Mouse (Mus musculus): Measurements from ENCODE around the gene BC037034. TPM values are rescaled to one million over a fixed set of nuclear protein-coding genes. Genes with fewer than 3 reads are reported as not detected.
"Not testable (repeated sequence)": the region's sequence is repeated elsewhere in the genome, so short reads cannot be mapped to it uniquely, and the experiment has no call there.

The BC037034 gene
- total and polyA plus RNA-seq, 3 experiments, result 3.7 to 15.2 (median 4.0) TPM

GRCm38 (mm10) chr5:138222111-138222510 lies 41.7 kb downstream of the BC037034 start:
- H3K27ac ChIP-seq, result no peak overlapping the region
- H3K9ac ChIP-seq (ENCODE audit: low read depth, low read length), result no peak overlapping the region
- no peaks in the 10 kb centered on the region for H3K36me3 ChIP-seq (ENCODE audit: control insufficient read depth, insufficient read depth, low read length)
- H3K4me1 ChIP-seq (ENCODE audit: control insufficient read depth, insufficient read depth, low read length), result no peaks in the 10 kb centered on the region
- H3K27me3 ChIP-seq (ENCODE audit: control insufficient read depth, insufficient read depth, low read length), result no peaks in the 10 kb centered on the region
- TF ChIP-seq EP300 (IDR thresholded peaks at IDR 0.05; ENCODE audit: insufficient read depth, low read depth, low read length), result no peak
- no peak; the same call in none of the 2 replicates for TF ChIP-seq CTCF (IDR thresholded peaks at IDR 0.05)
- TF ChIP-seq POLR2A (IDR thresholded peaks at IDR 0.05; ENCODE audit: insufficient read depth, low read depth, low read length), result no peak
- no peaks in the 10 kb centered on the region for H3K79me2 ChIP-seq (replicated peaks; ENCODE audit: control insufficient read depth, insufficient read depth, low read length)
- DNase-seq, result peak; percentile 80 to 86
- WGBS, result 23% methylated on average over 4 of the region's 4 CpGs
- H3K4me3 ChIP-seq, result no peak overlapping the region
- intact Hi-C loops (cut with DNase I), result loop anchor here (5.0 kb wide), 1 partner anchor 250 kb away; no protein-coding TSS in a partner anchor

DNA sequence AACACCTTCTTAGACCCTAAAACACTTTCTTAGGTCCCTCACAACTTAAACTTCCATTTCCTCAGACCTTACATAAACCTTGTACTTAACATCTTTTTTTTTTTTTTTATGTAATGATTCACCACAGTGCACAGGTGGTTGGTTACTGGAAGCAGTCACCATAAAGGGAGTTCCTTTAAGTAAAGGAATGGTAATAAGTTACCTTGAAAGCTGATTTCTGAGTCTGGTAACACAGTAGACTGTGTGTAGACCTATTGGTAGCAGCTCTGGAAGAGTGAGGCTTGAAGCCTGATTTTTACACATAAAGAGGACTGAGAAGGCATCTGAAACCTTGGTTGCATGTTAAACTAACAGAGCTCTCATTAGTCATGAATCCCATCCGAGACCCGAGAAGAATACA lies 44.0 kb downstream of the BC037034 start:
- no peak for TF ChIP-seq CTCF (IDR thresholded peaks at IDR 0.05)
- TF ChIP-seq POLR2A (IDR thresholded peaks at IDR 0.05; ENCODE audit: insufficient read depth, low read depth, low read length), result no peak
- TF ChIP-seq EP300 (IDR thresholded peaks at IDR 0.05; ENCODE audit: insufficient read depth, low read depth, low read length), result no peak
- H3K27ac ChIP-seq, result no peak overlapping the region
- H3K4me3 ChIP-seq, result no peak overlapping the region
- H3K9ac ChIP-seq (ENCODE audit: low read depth, low read length), result no peak overlapping the region
- H3K4me1 ChIP-seq (ENCODE audit: control insufficient read depth, insufficient read depth, low read length), result no peaks in the 10 kb centered on the region
- no peaks in the 10 kb centered on the region for H3K79me2 ChIP-seq (replicated peaks; ENCODE audit: control insufficient read depth, insufficient read depth, low read length)
- 40% methylated on average over 2 of the region's 2 CpGs for WGBS
- no peak for DNase-seq
- no peaks in the 10 kb centered on the region for H3K27me3 ChIP-seq (ENCODE audit: control insufficient read depth, insufficient read depth, low read length)
- no peaks in the 10 kb centered on the region for H3K36me3 ChIP-seq (ENCODE audit: control insufficient read depth, insufficient read depth, low read length)
- intact Hi-C loops (cut with DNase I), result loop anchor here (5.0 kb wide), 1 partner anchor 252 kb away; no protein-coding TSS in a partner anchor

GRCm38 (mm10) chr5:138216632-138217031 lies 47.2 kb downstream of the BC037034 start:
- H3K79me2 ChIP-seq (replicated peaks; ENCODE audit: control insufficient read depth, insufficient read depth, low read length); H3K27me3 ChIP-seq (ENCODE audit: control insufficient read depth, insufficient read depth, low read length); H3K36me3 ChIP-seq (ENCODE audit: control insufficient read depth, insufficient read depth, low read length); H3K9ac ChIP-seq (ENCODE audit: low read depth, low read length); DNase-seq; intact Hi-C loops (cut with DNase I); H3K27ac ChIP-seq; H3K4me1 ChIP-seq (ENCODE audit: control insufficient read depth, insufficient read depth, low read length); H3K4me3 ChIP-seq: not testable (repeated sequence)
- 91% methylated on average over 13 of the region's 13 CpGs for WGBS

Other genes starting within 250 kb of the BC037034 start
- gene Smok3a, start 242.8 kb downstream of the BC037034 start, total RNA-seq (2021), result not detected
- not detected in 2 replicates for gene Smok3a, start 242.8 kb downstream of the BC037034 start, polyA plus RNA-seq (2012; rRNA removed)
- not detected for gene Smok3b, start 242.6 kb downstream of the BC037034 start, total RNA-seq (2021)
- gene Smok3b, start 242.6 kb downstream of the BC037034 start, polyA plus RNA-seq (2012; rRNA removed), result not detected in 2 replicates
- not detected for gene Smok3c, start 210.8 kb downstream of the BC037034 start, total RNA-seq (2021)
- not detected in 2 replicates for gene Smok3c, start 210.8 kb downstream of the BC037034 start, polyA plus RNA-seq (2012; rRNA removed)
- 10 to 100 TPM; 14.0 to 15.3 TPM for gene Zkscan1, start 178.9 kb downstream of the BC037034 start, total RNA-seq (2021)
- gene Zkscan1, start 178.9 kb downstream of the BC037034 start, polyA plus RNA-seq (2012; rRNA removed), result 3.7 and 6.4 TPM in 2 replicates
- 10 to 100 TPM; 10.1 to 11.7 TPM for gene Zscan21, start 147.1 kb downstream of the BC037034 start, total RNA-seq (2021)
- gene Zscan21, start 147.1 kb downstream of the BC037034 start, polyA plus RNA-seq (2012; rRNA removed), result 5.9 and 9.4 TPM in 2 replicates
- 1 to 10 TPM; 8.1 to 8.8 TPM for gene Zfp113, start 108.3 kb downstream of the BC037034 start, total RNA-seq (2021)
- 2.1 and 2.3 TPM in 2 replicates for gene Zfp113, start 108.3 kb downstream of the BC037034 start, polyA plus RNA-seq (2012; rRNA removed)
- gene Cops6, start 103.0 kb downstream of the BC037034 start, total RNA-seq (2021), result 100 to 1,000 TPM; 121 to 135 TPM
- 116 and 149 TPM in 2 replicates for gene Cops6, start 103.0 kb downstream of the BC037034 start, polyA plus RNA-seq (2012; rRNA removed)
- 1 to 10 TPM; 7.3 to 7.5 TPM for gene Ap4m1, start 92.0 kb downstream of the BC037034 start, total RNA-seq (2021)
- gene Ap4m1, start 92.0 kb downstream of the BC037034 start, polyA plus RNA-seq (2012; rRNA removed), result 15.2 and 16.3 TPM in 2 replicates
- gene Mcm7, start 91.6 kb downstream of the BC037034 start, total RNA-seq (2021), result 1 to 10 TPM; 8.8 to 9.6 TPM
- 8.5 and 9.8 TPM in 2 replicates for gene Mcm7, start 91.6 kb downstream of the BC037034 start, polyA plus RNA-seq (2012; rRNA removed)
- 10 to 100 TPM; 32.1 to 36.5 TPM for gene Taf6, start 76.6 kb downstream of the BC037034 start, total RNA-seq (2021)
- gene Taf6, start 76.6 kb downstream of the BC037034 start, polyA plus RNA-seq (2012; rRNA removed), result 56.7 and 67.5 TPM in 2 replicates
- gene Cnpy4, start 76.5 kb downstream of the BC037034 start, total RNA-seq (2021), result 1 to 10 TPM; 5.9 to 7.2 TPM
- 2.2 and 4.1 TPM in 2 replicates for gene Cnpy4, start 76.5 kb downstream of the BC037034 start, polyA plus RNA-seq (2012; rRNA removed)
- 1 to 10 TPM; 2.3 to 3.5 TPM for gene Mblac1, start 69.7 kb downstream of the BC037034 start, total RNA-seq (2021)
- gene Mblac1, start 69.7 kb downstream of the BC037034 start, polyA plus RNA-seq (2012; rRNA removed), result 1.6 and 1.7 TPM in 2 replicates
- 1 to 10 TPM in 1 of 2 experiments, under 1 TPM in 1; 0.98 to 1.2 TPM for gene Nxpe5, start 38.1 kb downstream of the BC037034 start, total RNA-seq (2021)
- gene Nxpe5, start 38.1 kb downstream of the BC037034 start, polyA plus RNA-seq (2012; rRNA removed), result 0.10 and 0.26 TPM in 2 replicates
- 10 to 100 TPM; 45.5 to 54.3 TPM for gene Lamtor4, start 8.6 kb downstream of the BC037034 start, total RNA-seq (2021)
- 151 and 163 TPM in 2 replicates for gene Lamtor4, start 8.6 kb downstream of the BC037034 start, polyA plus RNA-seq (2012; rRNA removed)
- gene Gal3st4, start 8.8 kb upstream of the BC037034 start, total RNA-seq (2021), result under 1 TPM; 0.23 to 0.30 TPM
- gene Gal3st4, start 8.8 kb upstream of the BC037034 start, polyA plus RNA-seq (2012; rRNA removed), result 0.29 and 0.70 TPM in 2 replicates
- gene Gm43720, start 15.9 kb upstream of the BC037034 start, total RNA-seq (2021), result not detected
- not detected in 2 replicates for gene Gm43720, start 15.9 kb upstream of the BC037034 start, polyA plus RNA-seq (2012; rRNA removed)
- gene Gpc2, start 16.0 kb upstream of the BC037034 start, total RNA-seq (2021), result under 1 TPM; 0.09 to 0.39 TPM
- gene Gpc2, start 16.0 kb upstream of the BC037034 start, polyA plus RNA-seq (2012; rRNA removed), result 1.8 and 1.9 TPM in 2 replicates
- gene Stag3, start 16.2 kb upstream of the BC037034 start, total RNA-seq (2021), result not detected
- 0.29 and 0.98 TPM in 2 replicates for gene Stag3, start 16.2 kb upstream of the BC037034 start, polyA plus RNA-seq (2012; rRNA removed)
- gene Pvrig, start 77.9 kb upstream of the BC037034 start, total RNA-seq (2021), result under 1 TPM; 0.31 to 0.41 TPM
- 0.14 and 0.15 TPM in 2 replicates for gene Pvrig, start 77.9 kb upstream of the BC037034 start, polyA plus RNA-seq (2012; rRNA removed)
- gene Zfp157, start 177.4 kb upstream of the BC037034 start, total RNA-seq (2021), result 1 to 10 TPM; 3.5 to 4.5 TPM
- gene Zfp157, start 177.4 kb upstream of the BC037034 start, polyA plus RNA-seq (2012; rRNA removed), result 1.9 and 5.5 TPM in 2 replicates